Mouse (Mus musculus) CH12.LX (cell line): ENCODE measurements at regions not wholly inside any gene's neighbourhood (a gene's known extent, or its start where the extent isn't known, plus 50 kb on each side); places are given as distances from the start of the nearest gene placed in this dataset.

Experiments
- DNase-seq: peaks from one replicate; pipeline ENCODE4 v3.0.0-alpha.2; 2013; ENCODE audit errors: extremely low read depth
- H3K27ac ChIP-seq: 2 replicates; pipeline ENCODE4 v1.5.1; 2012; ENCODE audit warnings: low read depth, mild to moderate bottlenecking, control low read depth, moderate library complexity; ENCODE audit not compliant: insufficient read depth
- H3K27me3 ChIP-seq: replicated peaks from 2 replicates; pipeline ENCODE3; 2012; ENCODE audit warnings: inconsistent platforms
- H3K36me3 ChIP-seq, 2 experiments: replicated peaks in 1 of 2; 2 replicates each; pipeline versions ENCODE3 to v1.6.1; 2012; ENCODE audit warnings: inconsistent platforms in 1 of 2, low read length in 1 of 2, mild to moderate bottlenecking in 1 of 2, mixed read lengths in 1 of 2, moderate library complexity in 1 of 2; ENCODE audit not compliant: control insufficient read depth in 1 of 2, insufficient read depth in 1 of 2
- H3K4me1 ChIP-seq, 2 experiments: 2 replicates each; pipeline ENCODE4 v1.6.1; 2012; ENCODE audit warnings: inconsistent platforms in 1 of 2, moderate library complexity in 1 of 2; ENCODE audit not compliant: insufficient read depth in 2 of 2, control insufficient read depth in 1 of 2
- H3K4me2 ChIP-seq: 2 replicates; pipeline ENCODE4 v1.6.1; 2012; ENCODE audit warnings: low read depth, mild to moderate bottlenecking, control low read depth; ENCODE audit not compliant: poor library complexity, insufficient read depth, severe bottlenecking
- H3K4me3 ChIP-seq, 3 experiments: fragments of 150-350 bp in 1 of 3; sonication (generic) in 1 of 3; replicated peaks in 1 of 3; 2 replicates each; pipeline versions ENCODE3 to v1.5.1; 2011 to 2012; ENCODE audit warnings: low read depth in 2 of 3, low read length in 2 of 3, mild to moderate bottlenecking in 2 of 3, moderate library complexity in 2 of 3, control low read depth in 1 of 3, improper control_type of control experiment in 1 of 3, inconsistent platforms in 1 of 3, mixed read lengths in 1 of 3; ENCODE audit not compliant: poor library complexity in 1 of 3
- H3K79me2 ChIP-seq: replicated peaks from 2 replicates; pipeline ENCODE4 v1.6.1; 2012; ENCODE audit warnings: mild to moderate bottlenecking, moderate library complexity; ENCODE audit not compliant: control insufficient read depth, poor library complexity, insufficient read depth, severe bottlenecking; ENCODE audit errors: extremely low read depth
- H3K9ac ChIP-seq: 2 replicates; pipeline ENCODE4 v1.6.1; 2012; ENCODE audit warnings: low read depth, mild to moderate bottlenecking, control low read depth, moderate library complexity; ENCODE audit not compliant: insufficient read depth
- H3K9me3 ChIP-seq: replicated peaks from 2 replicates; pipeline ENCODE3; 2012; ENCODE audit warnings: low read length, inconsistent platforms, mixed read lengths
- CTCF ChIP-seq, 2 experiments: IDR thresholded peaks in 1 of 2; conservative IDR thresholded peaks in 1 of 2; 2 replicates each; pipeline ENCODE4 v1.5.1; 2011 to 2012; ENCODE audit warnings: low read depth in 2 of 2, low read length in 2 of 2, improper control_type of control experiment in 1 of 2, inconsistent platforms in 1 of 2, mild to moderate bottlenecking in 1 of 2, moderate library complexity in 1 of 2
- E2F4 ChIP-seq: IDR thresholded peaks from 2 replicates; pipeline ENCODE4 v1.6.1; 2011; ENCODE audit warnings: low read depth, low read length, improper control_type of control experiment; ENCODE audit not compliant: insufficient replicate concordance
- ELF1 ChIP-seq: IDR thresholded peaks from 2 replicates; pipeline ENCODE4 v1.6.1; 2014; ENCODE audit warnings: low read depth, mild to moderate bottlenecking, inconsistent platforms, low read length, improper control_type of control experiment
- EP300 ChIP-seq: IDR thresholded peaks from 2 replicates; pipeline ENCODE4 v1.6.1; 2011; ENCODE audit warnings: low read length, improper control_type of control experiment
- GABPA ChIP-seq: IDR thresholded peaks from 2 replicates; pipeline ENCODE4 v1.6.1; 2012; ENCODE audit warnings: low read depth, low read length, improper control_type of control experiment, inconsistent platforms; ENCODE audit not compliant: insufficient replicate concordance
- HCFC1 ChIP-seq: IDR thresholded peaks from 2 replicates; pipeline ENCODE4 v1.6.1; 2012; ENCODE audit warnings: low read depth, mild to moderate bottlenecking, inconsistent platforms, low read length, improper control_type of control experiment
- IRF4 ChIP-seq: IDR thresholded peaks from 2 replicates; pipeline ENCODE4 v1.6.1; 2014; ENCODE audit warnings: low read depth, mild to moderate bottlenecking, inconsistent platforms, low read length, improper control_type of control experiment
- JUN ChIP-seq: IDR thresholded peaks from 2 replicates; pipeline ENCODE4 v1.6.1; 2011; ENCODE audit warnings: low read depth, mild to moderate bottlenecking, low read length, improper control_type of control experiment, moderate library complexity; ENCODE audit not compliant: insufficient read depth
- JUND ChIP-seq: conservative IDR thresholded peaks from 2 replicates; pipeline ENCODE4 v1.6.1; 2011; ENCODE audit warnings: low read depth, low read length, improper control_type of control experiment
- KAT2A ChIP-seq: IDR thresholded peaks from 2 replicates; pipeline ENCODE4 v1.6.1; 2012; ENCODE audit warnings: low read length, improper control_type of control experiment, inconsistent platforms; ENCODE audit not compliant: insufficient replicate concordance
- MAFK ChIP-seq: IDR thresholded peaks from 2 replicates; pipeline ENCODE4 v1.6.1; 2011; ENCODE audit warnings: low read length, improper control_type of control experiment; ENCODE audit not compliant: insufficient replicate concordance
- MAX ChIP-seq: IDR thresholded peaks from 2 replicates; pipeline ENCODE4 v1.6.1; 2011; ENCODE audit warnings: low read length, improper control_type of control experiment
- MAZ ChIP-seq: IDR thresholded peaks from 2 replicates; pipeline ENCODE4 v1.6.1; 2012; ENCODE audit warnings: low read depth, mild to moderate bottlenecking, inconsistent platforms, low read length, improper control_type of control experiment, moderate library complexity
- MEF2A ChIP-seq: IDR thresholded peaks from 2 replicates; pipeline ENCODE4 v1.6.1; 2014; ENCODE audit warnings: low read depth, mild to moderate bottlenecking, inconsistent platforms, low read length, improper control_type of control experiment, borderline replicate concordance
- MXI1 ChIP-seq: IDR thresholded peaks from 2 replicates; pipeline ENCODE4 v1.6.1; 2011; ENCODE audit warnings: mild to moderate bottlenecking, low read depth, low read length, improper control_type of control experiment
- NRF1 ChIP-seq: IDR thresholded peaks from 2 replicates; pipeline ENCODE4 v1.6.1; 2014; ENCODE audit warnings: low read depth, mild to moderate bottlenecking, inconsistent platforms, low read length, improper control_type of control experiment, moderate library complexity
- PAX5 ChIP-seq: IDR thresholded peaks from 2 replicates; pipeline ENCODE4 v1.6.1; 2012; ENCODE audit warnings: low read length, inconsistent platforms, mixed read lengths
- POLR2AphosphoS2 ChIP-seq: IDR thresholded peaks from 2 replicates; pipeline ENCODE4 v1.6.1; 2011; ENCODE audit warnings: low read depth, low read length, improper control_type of control experiment
- RAD21 ChIP-seq: IDR thresholded peaks from 2 replicates; pipeline ENCODE4 v1.6.1; 2011; ENCODE audit warnings: low read depth, mild to moderate bottlenecking, low read length, improper control_type of control experiment, moderate library complexity
- SIN3A ChIP-seq: IDR thresholded peaks from 2 replicates; pipeline ENCODE4 v1.6.1; 2012; ENCODE audit warnings: low read length, improper control_type of control experiment, inconsistent platforms
- TCF12 ChIP-seq: IDR thresholded peaks from 2 replicates; pipeline ENCODE4 v1.6.1; 2014; ENCODE audit warnings: low read depth, mild to moderate bottlenecking, inconsistent platforms, low read length, improper control_type of control experiment
- UBTF ChIP-seq: IDR thresholded peaks from 2 replicates; pipeline ENCODE4 v1.6.1; 2012; ENCODE audit warnings: low read depth, mild to moderate bottlenecking, inconsistent platforms, low read length, improper control_type of control experiment, moderate library complexity
- USF2 ChIP-seq: conservative IDR thresholded peaks from 2 replicates; pipeline ENCODE4 v1.6.1; 2011; ENCODE audit warnings: low read depth, low read length, improper control_type of control experiment
- ZC3H11A ChIP-seq: IDR thresholded peaks from 2 replicates; pipeline ENCODE4 v1.6.1; 2012; ENCODE audit warnings: low read depth, mild to moderate bottlenecking, inconsistent platforms, low read length, improper control_type of control experiment
- ZKSCAN1 ChIP-seq: IDR thresholded peaks from 2 replicates; pipeline ENCODE4 v1.6.1; 2012; ENCODE audit warnings: low read depth, inconsistent platforms, low read length, improper control_type of control experiment, borderline replicate concordance
- ZMIZ1 ChIP-seq: IDR thresholded peaks from 2 replicates; pipeline ENCODE4 v1.6.1; 2012; ENCODE audit warnings: low read depth, mild to moderate bottlenecking, inconsistent platforms, low read length, improper control_type of control experiment
- dilution Hi-C: fragments of 300-500 bp; cut with MboI; formaldehyde crosslinking; loops from 2 replicates; pipeline ENCODE4 v1.14.3; 2020; ENCODE audit warnings: low sequenced_read_pairs; ENCODE audit not compliant: extremely low pct_unique_long_range_greater_than_20kb, extremely low pct_ligation_motif_present
- in situ Hi-C: fragments of 300-500 bp; cut with MboI; formaldehyde crosslinking; loops from 3 replicates; pipeline ENCODE4 v1.14.3; 2019; ENCODE audit warnings: low sequenced_read_pairs, low pct_ligation_motif_present, low pct_unique_long_range_greater_than_20kb, mixed read lengths

DNA sequence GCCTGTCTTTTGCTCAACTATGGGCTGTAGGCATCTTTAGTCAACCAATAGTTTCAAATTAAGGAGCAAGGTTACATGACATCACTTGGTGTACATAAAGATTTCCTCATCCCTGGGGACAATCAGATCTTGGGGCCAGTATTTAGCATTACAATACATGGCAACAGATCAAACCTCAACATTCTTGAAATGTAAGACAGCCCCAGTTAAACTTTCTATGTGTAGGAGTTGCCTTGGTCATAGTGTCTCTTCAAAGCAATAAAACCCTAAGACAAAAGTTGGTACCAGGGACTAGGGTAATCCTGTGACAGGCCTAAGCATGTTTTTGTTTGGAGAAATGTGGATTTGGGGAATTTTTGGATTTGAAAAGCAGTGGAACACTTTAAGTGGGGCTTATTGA, 338.3 kb downstream of the Lpin1 start:
- Histone ChIP-seq H3K9ac (no peak overlapping the region), H3K4me2 (no peak overlapping the region), H3K27ac (no peak overlapping the region), H3K9me3 (no peaks in the 10 kb centered on the region), H3K36me3 (no peaks in the 10 kb centered on the region), H3K4me1 (peaks cover 4 to 17% of the 10 kb centered on the region in 2 experiments; a peak in 2 of 4 replicates), H3K27me3 (no peaks in the 10 kb centered on the region), H3K4me3 (no peak overlapping the region)
- DNase-seq, result no peak
- in situ Hi-C loops, result no loop called here
- TF ChIP-seq CTCF (conservative IDR thresholded peaks at IDR 0.05 in 1 of 2, IDR thresholded peaks at IDR 0.05 in 1 of 2; ENCODE audit: low read depth in 2 of 2, low read length in 2 of 2) (no peak), ZC3H11A (no peak), RAD21 (no peak), GABPA (no peak), IRF4 (no peak), ZKSCAN1 (no peak), MXI1 (no peak), MEF2A (no peak), USF2 (no peak), UBTF (no peak), KAT2A (no peak), POLR2AphosphoS2 (no peak), ZMIZ1 (no peak), MAZ (no peak), TCF12 (no peak), EP300 (no peak)
- TF ChIP-seq, all 38 proteins: peak for 0
- dilution Hi-C loops, result no loop called here
- H3K79me2 ChIP-seq, result no peaks in the 10 kb centered on the region

DNA sequence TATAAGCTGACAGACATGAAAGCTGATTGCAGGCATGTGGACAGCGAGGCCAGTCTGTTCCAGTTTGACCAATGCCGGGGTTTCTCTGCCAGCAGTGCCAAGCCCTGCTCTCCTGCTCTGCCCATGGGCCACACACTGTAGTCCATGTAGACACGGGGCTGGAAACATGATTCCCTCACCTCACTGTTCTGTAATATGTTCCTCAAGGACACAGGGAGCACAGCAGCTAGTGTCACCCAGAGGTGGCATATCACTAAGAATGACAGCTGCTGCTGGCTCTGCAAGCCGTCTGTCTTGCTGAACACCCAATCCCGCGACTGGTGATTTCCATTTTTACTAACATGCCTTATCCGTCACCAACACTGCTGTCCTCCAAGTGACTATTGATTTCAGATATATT, 339.9 kb downstream of the Lpin1 start:
- H3K27ac ChIP-seq, result no peak overlapping the region
- H3K4me1 ChIP-seq, result peaks cover 0 to 3% of the 10 kb centered on the region in 2 experiments; a peak in 2 of 4 replicates
- dilution Hi-C loops (no loop called here), in situ Hi-C loops (no loop called here)
- H3K27me3 ChIP-seq, result no peaks in the 10 kb centered on the region
- H3K4me2 ChIP-seq, result no peak overlapping the region
- H3K4me3 ChIP-seq, result no peak overlapping the region
- no peaks in the 10 kb centered on the region for H3K36me3 ChIP-seq
- DNase-seq, result no peak
- TF ChIP-seq RAD21 (no peak), SIN3A (no peak), USF2 (no peak), ELF1 (no peak), ZKSCAN1 (no peak), JUND (no peak), HCFC1 (no peak), MAFK (no peak), UBTF (no peak), MXI1 (no peak), PAX5 (no peak), E2F4 (no peak), JUN (no peak), NRF1 (no peak), MAX (no peak)
- H3K9me3 ChIP-seq, result no peaks in the 10 kb centered on the region
- no peaks in the 10 kb centered on the region for H3K79me2 ChIP-seq
- H3K9ac ChIP-seq, result no peak overlapping the region
